Mouse (Mus musculus) mouse trophoblast stem cell (cell line): ENCODE measurements around the gene Prl7c1.
"Not testable (repeated sequence)": the region's sequence is repeated elsewhere in the genome, so short reads cannot be mapped to it uniquely, and the experiment has no call there.

Source experiments
- in situ Hi-C, 2 experiments: fragments of 300-500 bp; cut with MseI, MboI; formaldehyde crosslinking; loops; 2 replicates in 1 of 2; 3 replicates in 1 of 2; pipeline ENCODE4 v1.15.1; 2025

Prl7c1 gene

GRCm38 (mm10) chr13:27780704-27781103 is at the start of gene Prl7c1:
Gene Prl7c1, minus strand, starts transcription at chr13:27780804.
- in situ Hi-C loops: not testable (repeated sequence)

GRCm38 (mm10) chr13:27802765-27803164 is 22.2 kb upstream of the Prl7c1 start:
- in situ Hi-C loops: no loop called here

- in situ Hi-C loops: no loop called here
Observed at GRCm38 (mm10) chr13:27801354-27801753, 20.8 kb upstream of the Prl7c1 start, which contains the start of gene Prl2a1. Gene Prl2a1, plus strand, starts transcription at chr13:27801654.

GRCm38 (mm10) chr13:27799303-27799702 is 18.7 kb upstream of the Prl7c1 start:
- in situ Hi-C loops: no loop called here

- in situ Hi-C loops: no loop called here
Observed at GRCm38 (mm10) chr13:27734512-27735186, 46.0 kb downstream of the Prl7c1 start.

GRCm38 (mm10) chr13:27730286-27730959 is 50.2 kb downstream of the Prl7c1 start:
- in situ Hi-C loops: not testable (repeated sequence)

GRCm38 (mm10) chr13:27725057-27725456 is 55.5 kb downstream of the Prl7c1 start:
- in situ Hi-C loops: not testable (repeated sequence)
